Mouse (Mus musculus) liver, adult (tissue): ENCODE measurements at regions not wholly inside any gene's neighbourhood (a gene's known extent, or its start where the extent isn't known, plus 50 kb on each side); places are given as distances from the start of the nearest gene placed in this dataset.

ENCODE experiments used
- GATA4 ChIP-seq: IDR thresholded peaks from 2 replicates; pipeline ENCODE4 v1.6.1; 2014; ENCODE audit warnings: mild to moderate bottlenecking, low read length; ENCODE audit not compliant: insufficient replicate concordance

DNA sequence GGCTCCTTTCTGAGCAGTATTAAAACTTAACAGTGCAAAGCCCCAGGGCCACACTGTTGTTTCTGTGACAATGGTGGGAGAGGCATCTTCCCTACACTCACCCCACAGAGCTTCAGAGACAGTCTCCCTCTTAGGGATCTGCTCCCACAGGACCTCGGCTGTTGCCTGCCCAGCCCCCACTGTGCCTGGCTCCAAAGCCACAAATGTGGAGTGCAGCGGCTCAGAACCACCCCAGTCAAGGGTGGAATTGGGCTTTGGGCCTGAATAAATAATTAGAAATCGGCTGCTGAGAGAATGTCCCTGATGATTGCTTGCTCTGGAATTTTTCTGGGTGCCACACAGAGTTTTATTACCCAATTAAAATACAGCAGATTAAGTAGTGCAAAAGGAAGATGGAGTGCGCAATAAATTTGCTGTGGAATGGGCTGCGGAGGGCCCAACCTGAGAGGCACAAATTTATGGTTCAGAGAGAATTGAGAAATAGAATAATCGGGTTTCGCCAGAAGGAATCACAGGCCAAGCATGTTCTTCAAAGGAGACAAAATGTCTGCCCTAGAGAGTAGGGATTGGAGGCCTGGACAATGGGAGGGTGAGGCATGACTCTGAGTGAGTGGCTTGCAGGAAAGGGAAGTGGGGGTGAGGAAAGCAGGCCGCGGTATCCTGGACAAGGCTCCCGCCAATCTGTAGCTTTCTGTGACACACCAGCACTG is 56.4 kb downstream of the Cd24a start:
- TF ChIP-seq GATA4, result no peak

DNA sequence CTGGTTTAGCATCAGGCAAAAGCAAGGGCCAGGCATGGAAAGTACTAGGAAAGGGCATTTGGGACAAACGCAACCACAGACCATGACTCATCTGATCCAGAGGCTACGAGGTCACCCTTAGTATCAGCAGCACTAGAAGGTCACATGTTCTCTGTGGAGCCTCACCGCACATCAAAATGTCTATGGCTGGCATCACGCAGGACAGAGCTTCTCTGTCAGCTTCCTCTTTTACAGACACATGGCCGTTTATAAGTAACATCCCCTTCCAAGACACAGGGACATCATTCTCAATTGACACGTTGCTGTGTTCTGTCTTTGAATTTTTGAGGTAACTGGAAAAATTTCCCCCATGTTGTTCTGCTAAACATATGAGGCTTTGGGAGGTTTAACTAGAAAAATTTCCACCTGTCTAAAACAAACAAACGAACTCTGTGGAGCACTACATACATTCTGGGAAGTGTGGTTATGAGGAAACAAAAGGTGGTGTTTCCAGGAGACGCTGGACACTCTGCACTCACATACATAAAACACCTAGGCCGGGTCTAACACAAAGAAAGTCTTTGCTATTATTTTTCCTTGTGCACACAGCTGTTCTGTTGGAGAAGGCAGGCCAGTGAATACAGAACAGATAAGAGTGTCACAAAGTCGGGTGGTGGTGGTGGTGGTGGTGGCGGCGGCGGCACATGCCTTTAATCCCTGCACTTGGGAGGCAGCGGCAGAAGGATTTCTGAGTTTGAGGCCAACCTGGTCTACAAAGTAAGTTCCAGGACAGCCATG is 63.3 kb downstream of the Cd24a start:
- TF ChIP-seq GATA4, result no peak

DNA sequence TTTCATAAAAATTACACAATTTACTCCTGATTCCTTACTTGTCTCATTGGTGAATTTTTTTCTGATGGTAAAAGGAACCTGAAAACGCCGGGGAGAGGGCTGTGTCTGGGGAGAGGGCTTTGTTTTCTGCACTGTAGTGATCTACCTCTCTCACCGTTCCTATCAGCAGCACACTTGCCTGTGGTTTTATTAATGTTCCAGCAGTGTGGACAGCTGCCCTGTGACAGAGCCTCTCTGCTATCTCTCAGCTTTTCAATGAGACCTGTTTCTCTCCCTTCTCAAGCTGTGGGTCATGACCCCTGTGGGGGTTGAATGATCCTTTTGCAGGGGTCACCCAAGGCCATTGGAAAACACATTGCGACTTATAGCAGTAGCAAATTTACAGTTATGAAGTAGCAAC is 68.2 kb downstream of the Cd24a start:
- no peak for TF ChIP-seq GATA4

DNA sequence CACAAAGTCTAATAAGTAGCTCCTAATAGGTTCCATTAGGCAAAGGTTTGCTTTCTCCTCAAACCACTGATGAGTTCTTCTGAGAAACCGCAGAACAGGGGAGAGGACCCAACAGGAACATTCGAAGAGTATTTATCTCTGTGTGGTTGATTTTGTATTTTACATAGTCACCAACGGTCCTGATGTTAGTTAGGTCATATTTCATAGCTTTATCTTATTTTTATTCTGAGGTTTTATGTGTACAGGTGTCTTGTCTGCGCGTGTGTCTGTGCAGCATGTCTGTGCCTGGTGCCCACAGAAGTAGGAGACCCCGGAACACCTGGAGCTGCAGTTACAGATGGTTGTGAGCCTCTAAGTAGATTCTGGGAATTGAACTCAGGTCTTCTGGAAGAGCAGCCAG is 68.9 kb downstream of the Cd24a start:
- TF ChIP-seq GATA4, result no peak

DNA sequence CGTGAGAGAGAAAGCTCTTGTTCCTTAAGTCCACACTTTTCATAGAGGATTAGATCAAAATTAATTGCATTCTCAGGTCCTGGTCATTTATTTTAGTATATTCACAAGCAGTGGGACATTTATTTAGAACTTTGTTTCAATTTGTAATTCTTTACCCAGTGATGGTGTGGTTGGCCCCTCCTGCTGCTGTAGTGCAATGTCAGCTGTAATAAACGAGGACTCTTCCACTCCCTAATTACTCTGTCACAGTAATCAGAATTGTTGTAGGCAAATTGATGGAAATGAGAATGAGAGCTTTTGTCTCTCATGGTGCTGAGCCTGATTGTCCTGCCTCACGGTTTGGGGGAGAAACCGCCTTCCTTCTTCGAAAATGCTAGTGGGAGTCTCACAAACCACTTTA is 70.1 kb downstream of the Cd24a start:
- no peak for TF ChIP-seq GATA4

DNA sequence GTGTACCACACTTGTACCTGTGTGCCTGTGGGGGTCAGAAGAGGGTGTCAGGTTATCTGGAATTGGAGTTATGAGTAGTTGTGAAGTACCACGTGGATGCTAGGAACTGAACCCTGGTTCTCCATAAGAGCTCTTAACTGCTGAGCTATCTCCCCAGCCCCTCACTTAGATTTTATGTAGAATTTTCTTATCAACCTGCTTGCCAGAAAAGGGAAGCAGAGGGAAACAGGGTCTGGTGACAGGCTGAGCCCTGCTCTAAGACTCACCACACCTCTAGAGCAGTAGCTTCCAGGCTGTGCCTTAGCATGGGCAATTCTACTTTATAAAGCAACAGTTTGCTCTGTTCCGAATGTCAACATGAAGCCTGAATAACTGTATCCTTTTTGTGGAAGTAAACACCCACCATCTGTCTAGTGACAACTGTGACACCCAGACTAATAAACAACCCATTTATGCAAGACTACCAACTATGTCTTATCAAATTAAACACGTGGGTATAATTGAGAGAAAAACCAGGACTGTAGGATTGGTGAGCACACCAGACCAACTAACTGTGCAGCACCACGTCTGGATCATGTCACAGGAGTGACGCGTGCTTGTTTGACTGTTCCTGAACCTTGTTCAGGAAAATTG is 70.8 kb downstream of the Cd24a start:
- TF ChIP-seq GATA4, result no peak

DNA sequence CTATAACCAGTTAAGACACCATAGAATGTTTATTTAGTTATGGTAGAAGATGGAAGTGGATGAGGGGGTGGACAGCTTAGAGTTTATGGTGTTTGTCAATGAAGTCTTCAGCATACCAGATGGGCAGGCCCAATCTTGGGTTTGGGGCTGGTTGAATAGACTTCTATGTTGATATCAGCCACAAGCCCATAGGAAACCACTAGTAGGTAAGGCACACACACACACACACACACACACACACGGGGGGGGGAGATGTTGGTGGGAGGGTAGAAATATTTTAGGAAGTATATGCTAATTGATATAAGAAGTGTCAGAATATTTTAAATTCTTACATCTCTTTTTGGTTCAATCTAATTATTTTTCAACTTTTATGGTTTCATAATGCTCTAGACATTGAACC is 72.4 kb downstream of the Cd24a start:
- TF ChIP-seq GATA4, result no peak

DNA sequence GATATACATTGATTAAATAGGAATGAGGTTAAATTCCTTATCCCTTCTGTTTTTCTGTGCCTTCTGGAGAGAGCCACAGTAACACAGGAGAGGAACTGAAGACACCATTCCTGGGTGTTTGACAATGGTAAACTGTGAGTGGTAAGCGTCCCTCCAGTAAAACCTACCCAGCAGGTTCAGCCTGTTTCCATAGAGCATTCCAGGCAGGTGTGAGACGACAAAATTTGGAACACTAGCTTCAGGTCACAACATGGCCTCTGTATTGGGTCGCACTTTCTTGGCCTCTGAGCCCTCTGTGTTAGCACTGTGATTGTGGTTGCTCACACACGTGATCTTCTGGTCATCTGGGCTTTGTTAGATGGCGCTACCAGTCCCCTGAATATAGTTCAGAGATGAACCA is 73.4 kb downstream of the Cd24a start:
- no peak for TF ChIP-seq GATA4

DNA sequence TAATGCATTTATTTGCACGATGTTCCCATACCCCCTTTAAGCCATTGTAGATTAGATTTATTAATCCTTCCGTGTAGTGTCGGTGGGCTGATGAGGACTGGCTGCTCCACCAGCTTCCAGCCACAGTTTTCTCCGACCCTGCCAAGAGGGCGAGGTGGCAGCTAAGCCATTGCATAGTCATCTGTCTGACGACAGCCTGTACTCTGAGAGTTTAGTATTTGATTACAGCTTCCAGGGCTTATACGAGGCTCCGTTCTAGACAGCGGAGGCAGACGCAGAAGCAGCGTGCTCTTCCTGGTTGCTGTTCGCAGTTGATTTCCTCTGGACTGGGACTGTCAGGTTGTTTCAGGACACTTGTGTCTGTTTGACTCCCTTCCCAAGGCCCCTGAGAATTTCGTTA is 73.8 kb downstream of the Cd24a start:
- TF ChIP-seq GATA4, result no peak

DNA sequence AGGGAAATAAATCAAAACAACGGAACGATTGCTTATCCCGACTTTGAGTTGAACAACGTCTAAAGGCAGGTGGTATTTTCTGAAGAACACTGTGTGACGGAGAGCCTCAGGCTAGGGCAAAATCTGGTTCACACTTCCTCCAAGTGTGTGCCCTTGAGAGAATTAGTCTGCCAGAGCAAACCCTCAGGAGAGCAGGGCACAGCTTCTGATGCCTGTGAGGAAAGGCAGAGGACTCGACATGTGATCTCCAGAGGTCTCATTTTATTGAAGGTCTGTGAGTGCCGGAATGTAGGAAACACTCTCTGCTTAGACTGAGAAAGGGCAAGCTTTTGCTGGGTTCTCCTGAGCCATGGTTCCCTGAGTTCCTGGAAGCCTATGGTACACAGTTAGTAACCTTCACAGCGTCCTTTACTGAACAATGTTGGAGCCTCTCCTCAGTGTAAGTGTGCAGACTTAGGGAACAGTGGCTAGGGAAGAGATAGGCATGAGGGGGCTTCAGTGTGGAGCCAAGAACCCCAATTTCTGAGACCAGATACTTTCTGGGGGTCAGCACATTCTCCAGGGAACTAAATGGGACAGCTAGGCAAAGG is 77.1 kb downstream of the Cd24a start:
- TF ChIP-seq GATA4, result no peak

DNA sequence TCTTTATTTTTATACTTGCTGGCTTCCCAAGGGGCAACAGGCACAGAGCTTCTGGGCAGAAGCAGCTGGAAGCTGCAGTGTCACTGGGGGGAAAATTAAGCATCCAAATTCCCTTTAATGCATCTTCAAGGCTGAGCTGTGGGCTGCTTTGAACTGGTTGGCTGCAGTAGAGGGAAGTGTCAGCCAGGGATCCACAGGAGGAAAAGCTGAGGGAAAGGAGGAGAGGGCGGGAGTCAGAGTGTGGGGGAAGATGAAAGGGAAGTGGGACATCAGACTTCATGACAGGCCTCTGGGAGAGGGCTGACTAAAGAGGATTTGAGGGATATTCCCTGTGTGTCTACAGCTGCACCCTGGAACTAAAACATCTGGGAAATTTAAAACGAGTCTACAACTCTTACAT is 77.6 kb downstream of the Cd24a start:
- TF ChIP-seq GATA4, result no peak

DNA sequence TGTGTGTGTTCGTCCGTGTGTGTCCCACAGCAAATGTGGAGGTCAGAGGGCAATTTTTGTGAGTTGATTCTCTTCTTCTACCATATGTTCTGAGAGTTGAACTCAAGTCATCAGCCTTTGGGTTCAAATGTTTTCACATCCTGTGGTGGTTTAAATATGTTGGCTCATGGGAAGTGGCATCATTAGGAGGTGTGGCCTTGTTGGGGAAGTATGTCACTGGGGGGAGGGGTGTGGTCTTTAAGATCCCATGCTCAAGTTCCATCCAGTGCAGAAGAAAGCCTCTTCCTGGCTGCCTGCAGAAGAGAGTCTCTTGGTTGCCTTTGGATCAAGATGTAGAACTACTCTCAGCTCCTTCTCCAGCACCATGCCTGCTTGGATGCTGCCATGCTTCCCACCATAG is 78.1 kb downstream of the Cd24a start:
- TF ChIP-seq GATA4, result no peak

DNA sequence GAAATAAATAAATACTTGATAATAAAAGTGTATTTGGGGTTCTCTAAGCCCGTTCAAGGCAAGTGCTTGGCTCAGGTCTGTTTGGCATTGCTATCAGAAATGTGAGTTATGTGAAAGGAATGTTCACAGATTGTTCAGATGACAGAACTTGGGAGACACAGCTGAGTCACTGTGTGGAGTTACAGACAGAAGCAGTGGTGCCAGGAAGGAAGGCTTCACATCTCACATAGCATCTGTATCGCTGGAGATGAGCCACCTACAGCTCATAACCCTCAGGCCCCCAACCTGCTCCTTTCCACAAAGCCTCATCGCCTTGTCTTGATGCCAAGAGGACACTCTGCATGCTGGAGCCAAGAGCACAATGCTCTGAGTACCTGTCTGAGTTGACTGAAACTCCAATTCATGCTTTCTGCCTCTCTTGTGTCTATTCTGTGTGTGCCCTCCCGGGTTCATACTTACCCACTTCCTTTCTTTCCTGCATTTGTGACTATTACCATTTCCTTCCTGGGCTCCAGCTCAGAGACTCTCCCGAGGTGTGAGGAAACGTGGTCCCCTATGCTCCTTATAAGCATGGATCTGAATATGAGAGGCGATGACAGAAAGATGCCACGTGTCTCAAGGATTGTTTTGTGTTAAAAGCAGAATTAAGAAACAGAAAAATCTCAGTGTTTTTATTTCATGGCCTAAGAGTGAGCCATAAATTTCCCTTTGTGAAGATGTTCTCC is 79.6 kb downstream of the Cd24a start:
- TF ChIP-seq GATA4, result no peak

DNA sequence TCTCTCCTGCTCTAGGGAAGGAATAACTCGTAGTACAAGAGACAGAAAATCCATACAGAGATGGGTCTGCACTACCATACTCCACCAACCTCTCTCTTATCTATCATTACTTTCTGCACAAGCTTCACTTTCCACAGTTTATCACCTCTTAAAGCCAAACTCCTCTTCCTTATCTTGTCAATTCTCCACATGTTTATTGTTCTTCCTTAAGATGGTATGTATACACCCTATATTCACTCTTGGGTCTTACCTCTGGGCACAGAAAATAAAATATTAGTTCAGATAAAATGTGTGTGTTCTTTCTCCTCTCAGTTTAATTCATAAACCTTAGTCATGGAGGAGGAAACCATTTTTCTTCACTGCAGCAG is 80.1 kb downstream of the Cd24a start:
- no peak for TF ChIP-seq GATA4

DNA sequence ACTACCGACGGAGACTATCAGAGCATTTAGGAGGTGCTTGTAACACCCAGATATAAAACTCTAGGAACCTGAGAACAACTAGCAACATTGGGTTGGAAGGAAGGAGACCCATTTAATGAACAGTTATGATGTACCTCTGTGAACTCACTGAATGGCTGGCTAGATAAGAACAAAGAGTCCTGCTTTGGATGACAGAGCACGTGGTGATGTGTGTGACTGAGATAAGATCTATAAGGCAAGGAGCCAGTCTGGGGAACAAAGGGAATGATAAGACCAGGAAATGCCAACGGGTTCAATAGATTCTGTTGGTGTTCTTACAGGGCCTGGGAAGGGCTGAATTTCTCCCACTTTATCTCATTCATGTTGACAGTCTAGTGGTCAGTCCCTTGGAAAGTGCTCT is 86.8 kb downstream of the Cd24a start:
- no peak for TF ChIP-seq GATA4
